ENCODE assay signal across 13 mouse cellular contexts in the genomic region with DNA sequence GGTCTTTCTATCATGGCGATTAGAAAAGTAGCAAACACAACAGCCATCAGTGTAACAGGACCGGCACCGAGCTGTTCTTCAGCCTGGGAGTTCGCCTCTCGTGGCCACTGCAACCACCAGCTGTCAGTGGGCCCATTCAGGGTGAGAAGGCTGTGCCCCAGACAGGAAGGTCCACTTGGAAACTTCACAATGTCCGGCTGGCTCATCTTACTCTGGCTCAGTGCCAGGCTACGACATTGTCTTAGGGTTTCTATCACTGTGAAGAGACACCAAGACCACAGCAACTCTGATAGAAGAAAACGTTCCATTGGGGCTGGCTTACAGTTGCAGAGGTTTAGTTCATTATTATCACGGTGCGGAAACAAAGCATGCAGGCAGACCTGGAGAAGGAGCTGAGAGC. TPM values are rescaled to one million over a fixed set of nuclear protein-coding genes. Genes with fewer than 3 reads are reported as not detected.
DNase-seq lines count a peak whose midpoint lies in the region; ATAC-seq and TF ChIP-seq lines count a peak whose summit lies in the region.
"Had no signal": no experiment of that assay in that cellular context is flagged by ENCODE, and none has a peak within 500 bp of the region (broad histone marks: within the 10 kb centered on the region; RNA-seq: fewer than 3 reads in every experiment).

No protein-coding gene starts in this region.

- H3K36me3 ChIP-seq in forebrain, embryonic 12.5 days (replicated peaks), result peaks cover 19% of the 10 kb centered on the region
- no peaks in the 10 kb centered on the region for H3K36me3 ChIP-seq in forebrain, postnatal 0 days (ENCODE audit: insufficient read depth)
- peaks cover 23% of the 10 kb centered on the region for H3K36me3 ChIP-seq in midbrain, embryonic 10.5 days
- no peaks in the 10 kb centered on the region for H3K36me3 ChIP-seq in midbrain, embryonic 16.5 days (ENCODE audit: control insufficient read depth, insufficient read depth, low read length)
- H3K36me3 ChIP-seq in kidney, embryonic 16.5 days (ENCODE audit: insufficient read depth, low read length), result peaks cover 8% of the 10 kb centered on the region
- peaks cover 6% of the 10 kb centered on the region; the same call in 1 of the 2 replicates for H3K36me3 ChIP-seq in neural tube, embryonic 13.5 days

- no peak for DNase-seq in forebrain, postnatal 0 days
- DNase-seq in midbrain, embryonic 10.5 days (ENCODE audit: low spot score), result no peak
- DNase-seq in layer of hippocampus, postnatal 10 days (ENCODE audit: low spot score in 2 of 2), result no peak
- DNase-seq in layer of hippocampus, postnatal 25 days (ENCODE audit: extremely low spot score in 1 of 2, low spot score in 1 of 2), result no peak
- DNase-seq: cerebellum, adult 9-11 months; gastrocnemius, postnatal 36 days had no signal

- ATAC-seq in forebrain, embryonic 12.5 days (ENCODE audit: low FRiP score), result no peak
- ATAC-seq in forebrain, postnatal 0 days, result no peak
- ATAC-seq in midbrain, embryonic 16.5 days, result no peak
- no peak for ATAC-seq in kidney, embryonic 16.5 days (ENCODE audit: low FRiP score, low TSS enrichment)
- ATAC-seq in neural tube, embryonic 13.5 days (ENCODE audit: low read depth), result no peak

- WGBS in forebrain, embryonic 12.5 days, result 79% methylated on average over 10 of the region's 10 CpGs
- 67% methylated on average over 10 of the region's 10 CpGs for WGBS in forebrain, postnatal 0 days
- 83% methylated on average over 10 of the region's 10 CpGs for WGBS in midbrain, embryonic 10.5 days
- WGBS in midbrain, embryonic 16.5 days, result 64% methylated on average over 10 of the region's 10 CpGs
- 66% methylated on average over 10 of the region's 10 CpGs for WGBS in kidney, embryonic 16.5 days
- 57% methylated on average over 10 of the region's 10 CpGs for WGBS in neural tube, embryonic 13.5 days

- H3K9me3 ChIP-seq in forebrain, embryonic 12.5 days, result no peaks in the 10 kb centered on the region
- H3K9me3 ChIP-seq in forebrain, postnatal 0 days (ENCODE audit: low read length), result no peaks in the 10 kb centered on the region
- peaks cover 6% of the 10 kb centered on the region; the same call in 1 of the 2 replicates for H3K9me3 ChIP-seq in midbrain, embryonic 10.5 days (replicated peaks)
- no peaks in the 10 kb centered on the region for H3K9me3 ChIP-seq in midbrain, embryonic 16.5 days (replicated peaks; ENCODE audit: control insufficient read depth, low read length, poor library complexity, severe bottlenecking)
- peaks cover 7% of the 10 kb centered on the region for H3K9me3 ChIP-seq in kidney, embryonic 16.5 days (ENCODE audit: low read length)
- no peaks in the 10 kb centered on the region for H3K9me3 ChIP-seq in neural tube, embryonic 13.5 days

- peak overlapping the region; percentile 50 for H3K27ac ChIP-seq in forebrain, embryonic 12.5 days
- no peak overlapping the region for H3K27ac ChIP-seq in forebrain, postnatal 0 days (ENCODE audit: low read depth, low read length)
- H3K27ac ChIP-seq in midbrain, embryonic 10.5 days (replicated peaks), result peak overlapping the region; percentile 80
- no peak overlapping the region for H3K27ac ChIP-seq in midbrain, embryonic 16.5 days (ENCODE audit: low read length)
- H3K27ac ChIP-seq in kidney, embryonic 16.5 days (ENCODE audit: low read length), result peak overlapping the region; percentile 11; the same call in 1 of the 2 replicates
- H3K27ac ChIP-seq in neural tube, embryonic 13.5 days (replicated peaks), result peak overlapping the region; percentile 91
- H3K27ac ChIP-seq: kidney, postnatal 0 days; liver, embryonic 14.5 days had no signal

- no peak for TF ChIP-seq CTCF in forebrain, postnatal 0 days (IDR thresholded peaks at IDR 0.05; ENCODE audit: low read depth)

- H3K9ac ChIP-seq in forebrain, embryonic 12.5 days, result no peak overlapping the region
- H3K9ac ChIP-seq in forebrain, postnatal 0 days, result no peak overlapping the region
- H3K9ac ChIP-seq in midbrain, embryonic 16.5 days (ENCODE audit: low read depth, low read length), result no peak overlapping the region
- H3K9ac ChIP-seq in kidney, embryonic 16.5 days (replicated peaks; ENCODE audit: low read length), result no peak overlapping the region
- no peak overlapping the region for H3K9ac ChIP-seq in neural tube, embryonic 13.5 days
- H3K9ac ChIP-seq: liver, embryonic 14.5 days had no signal

- H3K4me1 ChIP-seq in forebrain, embryonic 12.5 days, result peaks cover 79% of the 10 kb centered on the region
- peaks cover 26% of the 10 kb centered on the region for H3K4me1 ChIP-seq in forebrain, postnatal 0 days (ENCODE audit: insufficient read depth)
- H3K4me1 ChIP-seq in midbrain, embryonic 10.5 days, result peaks cover 89% of the 10 kb centered on the region
- H3K4me1 ChIP-seq in midbrain, embryonic 16.5 days (ENCODE audit: control insufficient read depth, insufficient read depth, low read length), result peaks cover 53% of the 10 kb centered on the region
- H3K4me1 ChIP-seq in kidney, embryonic 16.5 days (ENCODE audit: insufficient read depth, low read length), result peaks cover 59% of the 10 kb centered on the region
- H3K4me1 ChIP-seq in neural tube, embryonic 13.5 days (replicated peaks), result peaks cover 91% of the 10 kb centered on the region

- H3K4me3 ChIP-seq in forebrain, embryonic 12.5 days (replicated peaks), result no peak overlapping the region
- no peak overlapping the region for H3K4me3 ChIP-seq in forebrain, postnatal 0 days (ENCODE audit: low read depth, low read length)
- H3K4me3 ChIP-seq in midbrain, embryonic 10.5 days, result no peak overlapping the region
- no peak overlapping the region for H3K4me3 ChIP-seq in midbrain, embryonic 16.5 days (ENCODE audit: low read depth, low read length)
- no peak overlapping the region for H3K4me3 ChIP-seq in kidney, embryonic 16.5 days (ENCODE audit: low read length)
- no peak overlapping the region for H3K4me3 ChIP-seq in neural tube, embryonic 13.5 days
- H3K4me3 ChIP-seq: myocyte had no signal

- H3K27me3 ChIP-seq in forebrain, embryonic 12.5 days, result no peaks in the 10 kb centered on the region
- no peaks in the 10 kb centered on the region for H3K27me3 ChIP-seq in forebrain, postnatal 0 days (ENCODE audit: insufficient read depth, low read length)
- no peaks in the 10 kb centered on the region for H3K27me3 ChIP-seq in midbrain, embryonic 10.5 days (ENCODE audit: low read depth, poor library complexity, severe bottlenecking)
- H3K27me3 ChIP-seq in midbrain, embryonic 16.5 days (ENCODE audit: control insufficient read depth, insufficient read depth, low read depth, low read length), result no peaks in the 10 kb centered on the region
- no peaks in the 10 kb centered on the region for H3K27me3 ChIP-seq in kidney, embryonic 16.5 days (ENCODE audit: insufficient read depth, low read length)
- no peaks in the 10 kb centered on the region for H3K27me3 ChIP-seq in neural tube, embryonic 13.5 days

- H3K4me2 ChIP-seq in forebrain, embryonic 12.5 days, result no peak overlapping the region
- H3K4me2 ChIP-seq in forebrain, postnatal 0 days (ENCODE audit: low read depth), result no peak overlapping the region
- no peak overlapping the region for H3K4me2 ChIP-seq in midbrain, embryonic 16.5 days (ENCODE audit: low read length)
- no peak overlapping the region for H3K4me2 ChIP-seq in kidney, embryonic 16.5 days (replicated peaks; ENCODE audit: low read depth, low read length)
- H3K4me2 ChIP-seq in neural tube, embryonic 13.5 days, result no peak overlapping the region

RNA-seq across cellular contexts. Expression of a gene that starts 45.1 kb away (rescaled TPM):
- 31.2 and 32.5 TPM in 2 replicates for polyA plus RNA-seq in forebrain, embryonic 12.5 days (2016; fragmentation: Nextera tagmentation; extraction: Ambion mirVana)
- 14.8 and 23.1 TPM in 2 replicates for total RNA-seq in forebrain, postnatal 0 days (2014; rRNA removed)
- 14.4 and 18.1 TPM in 2 replicates for polyA plus RNA-seq in forebrain, postnatal 0 days (2015; fragmentation: Nextera tagmentation; extraction: Ambion mirVana)
- 45.0 and 48.4 TPM in 2 replicates for polyA plus RNA-seq in midbrain, embryonic 10.5 days (2016; fragmentation: Nextera tagmentation; extraction: Ambion mirVana)
- polyA plus RNA-seq in midbrain, embryonic 16.5 days (2015; fragmentation: Nextera tagmentation; extraction: Ambion mirVana), result 20.1 and 21.2 TPM in 2 replicates
- 35.0 and 47.0 TPM in 2 replicates for polyA plus RNA-seq in kidney, embryonic 16.5 days (2015; fragmentation: Nextera tagmentation; extraction: Ambion mirVana)
- polyA plus RNA-seq in neural tube, embryonic 13.5 days (2015; fragmentation: Nextera tagmentation; extraction: Ambion mirVana), result 41.8 and 43.5 TPM in 2 replicates
- total RNA-seq in layer of hippocampus, postnatal 10 days (2021), result 10 to 100 TPM; 53.3 to 55.7 TPM
- 10 to 100 TPM; 37.1 to 40.1 TPM for total RNA-seq in layer of hippocampus, postnatal 25 days (2021)

Comparison
In these comparisons a context has a peak if more than half of its experiments do, and no peak if none do; other contexts are left out.
1. H3K27ac ChIP-seq: peak in forebrain, embryonic 12.5 days (single experiment), midbrain, embryonic 10.5 days (single experiment), kidney, embryonic 16.5 days (single experiment) and neural tube, embryonic 13.5 days (single experiment); none in forebrain, postnatal 0 days (single experiment) and midbrain, embryonic 16.5 days (single experiment).